Mouse (Mus musculus): ENCODE measurements around the gene Nt5c2.
A peak's percentile ranks its signal among the peaks of the same experiment; 100 is the strongest.

Gene Nt5c2

DNA sequence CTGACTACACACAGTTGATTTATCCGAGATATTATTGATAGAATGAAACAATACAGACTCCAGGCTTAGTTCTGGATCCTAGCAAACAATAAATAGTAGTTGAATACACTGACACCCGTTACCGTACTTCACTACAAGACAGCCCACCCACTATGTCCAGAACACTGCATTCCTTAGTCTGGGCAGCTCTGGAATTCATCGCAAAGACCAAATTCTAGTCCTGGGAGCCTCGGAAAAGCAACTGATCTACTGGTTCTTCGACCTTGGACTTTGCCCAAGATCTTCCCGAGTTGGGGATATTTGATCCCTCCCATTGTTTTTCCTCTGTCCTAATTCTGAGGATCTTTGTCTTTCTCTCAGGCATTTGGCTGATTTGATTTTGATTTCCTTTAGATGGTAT, 52.1 kb downstream of the Nt5c2 start:
- no peak for DNase-seq

DNA sequence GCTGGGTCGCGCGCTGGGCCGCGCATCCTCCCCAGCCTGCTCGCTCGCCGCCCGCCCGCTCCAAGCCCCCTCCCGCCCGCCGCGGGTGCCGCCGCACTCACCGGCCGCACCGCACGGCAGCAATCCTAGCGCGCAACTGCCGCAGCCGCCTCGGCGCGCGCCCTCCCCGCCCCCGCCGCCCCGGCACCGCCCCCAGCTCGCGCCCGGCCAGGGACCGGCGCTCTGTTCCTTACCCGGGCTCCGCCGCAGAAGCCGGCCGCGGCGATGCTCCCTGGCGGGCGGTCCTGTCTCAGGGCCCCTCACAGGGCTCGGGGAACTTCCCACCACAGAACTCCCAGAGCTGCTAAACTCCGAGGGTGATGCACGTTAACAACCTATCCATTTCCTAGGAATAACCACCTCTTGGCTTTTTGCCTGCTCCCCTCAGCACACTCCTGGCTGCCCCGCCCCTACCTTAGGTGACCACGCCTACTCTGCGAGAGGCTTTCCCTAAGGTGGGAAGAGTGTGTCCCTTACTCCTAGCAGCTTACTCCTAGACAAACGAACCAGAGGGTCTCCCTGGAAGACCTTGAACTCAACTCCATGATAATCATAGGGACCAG, 52.7 kb downstream of the Nt5c2 start:
- DNase-seq = peak; percentile 80

DNA sequence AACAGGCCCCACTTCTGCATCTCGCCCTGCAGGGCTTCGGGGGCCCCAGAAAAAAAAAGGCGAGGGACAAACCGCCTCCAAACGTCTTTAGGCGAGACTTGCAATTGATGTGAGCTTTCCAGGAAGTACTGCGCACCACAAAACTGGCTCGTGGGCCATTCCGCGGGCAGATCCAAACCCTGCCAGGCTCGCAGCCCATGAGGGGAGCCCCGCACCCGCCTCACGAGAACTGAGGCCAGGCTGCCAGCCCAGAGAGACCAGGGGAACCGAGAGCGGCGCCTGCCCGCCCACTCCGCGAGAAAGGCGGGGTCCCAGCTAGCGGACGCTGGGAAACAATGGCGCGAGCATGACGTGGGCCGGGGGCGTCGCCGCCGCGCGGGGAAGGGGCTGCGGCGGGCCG, 53.3 kb downstream of the Nt5c2 start:
- DNase-seq = peak; percentile 85

DNA sequence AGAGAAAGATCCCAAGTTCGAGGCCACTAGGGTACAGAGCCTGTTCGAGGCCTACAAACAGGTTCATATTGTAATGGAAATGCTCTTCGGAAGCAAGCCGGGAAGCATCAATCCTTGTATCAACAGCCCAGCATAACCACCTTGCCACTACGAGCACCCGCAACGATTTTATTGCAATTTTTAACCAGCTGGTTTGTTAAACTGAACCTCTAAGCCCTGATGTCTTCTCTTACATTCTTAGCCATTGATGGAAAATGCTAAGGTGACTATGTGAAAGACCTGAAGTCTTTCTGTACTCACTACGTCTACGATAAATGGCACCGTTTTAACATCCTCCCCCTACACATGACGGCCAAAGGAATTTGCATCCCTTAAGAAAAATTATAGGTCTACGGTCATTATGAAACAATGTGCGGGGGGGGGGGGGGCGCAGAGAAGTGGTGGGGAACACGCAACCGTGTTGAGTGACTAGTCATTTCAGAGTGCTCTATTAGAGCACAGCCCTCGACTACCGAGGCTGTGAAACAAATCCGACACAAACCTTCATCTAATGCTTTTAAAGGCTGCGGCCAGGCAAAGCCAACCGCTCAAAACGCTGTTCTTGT, 53.8 kb downstream of the Nt5c2 start:
- DNase-seq = no peak

DNA sequence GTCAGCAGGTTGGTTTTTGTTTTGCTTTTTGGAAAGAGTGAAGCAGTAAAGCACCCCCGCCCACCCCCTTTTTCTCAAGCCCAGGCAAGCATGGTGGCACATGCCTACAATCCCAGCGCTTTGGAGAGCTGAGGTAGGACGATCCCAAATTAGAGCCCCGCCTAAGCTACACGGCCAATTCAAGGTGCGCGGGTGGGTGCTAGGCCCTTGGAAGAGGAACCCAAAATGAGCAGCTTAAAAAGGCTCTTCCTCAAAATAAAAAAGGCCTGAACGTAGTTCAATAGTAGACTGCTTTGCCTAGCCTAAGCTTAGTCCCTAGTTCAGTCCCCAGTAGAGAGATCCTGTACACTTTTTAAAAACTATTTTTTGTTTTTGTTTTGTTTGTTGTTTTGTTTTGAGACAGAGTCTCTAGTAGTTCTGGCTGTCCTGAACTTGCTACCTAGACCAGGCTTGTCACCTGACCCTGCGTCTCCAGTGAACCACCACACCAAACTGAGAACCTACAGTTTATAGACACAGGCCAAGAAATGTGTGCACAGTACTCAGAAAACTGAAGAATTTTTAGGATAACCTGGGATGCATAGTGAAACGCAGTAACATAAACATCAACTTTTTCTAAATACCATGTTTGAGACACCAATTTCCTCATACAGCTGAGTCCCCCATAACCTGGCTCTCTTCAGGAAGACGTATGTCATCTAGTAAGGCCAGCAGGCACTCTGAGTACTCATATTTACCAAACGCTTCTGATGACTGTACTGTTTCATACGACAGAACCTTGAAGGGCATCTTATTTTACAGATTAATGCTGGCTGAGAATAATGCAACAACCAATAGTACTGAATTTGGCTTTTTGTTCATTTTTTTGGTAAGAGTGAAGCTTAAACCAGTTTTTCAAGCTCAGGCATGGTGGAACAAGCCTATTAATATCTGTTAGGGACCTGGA, 54.6 kb downstream of the Nt5c2 start:
- no peak for DNase-seq

DNA sequence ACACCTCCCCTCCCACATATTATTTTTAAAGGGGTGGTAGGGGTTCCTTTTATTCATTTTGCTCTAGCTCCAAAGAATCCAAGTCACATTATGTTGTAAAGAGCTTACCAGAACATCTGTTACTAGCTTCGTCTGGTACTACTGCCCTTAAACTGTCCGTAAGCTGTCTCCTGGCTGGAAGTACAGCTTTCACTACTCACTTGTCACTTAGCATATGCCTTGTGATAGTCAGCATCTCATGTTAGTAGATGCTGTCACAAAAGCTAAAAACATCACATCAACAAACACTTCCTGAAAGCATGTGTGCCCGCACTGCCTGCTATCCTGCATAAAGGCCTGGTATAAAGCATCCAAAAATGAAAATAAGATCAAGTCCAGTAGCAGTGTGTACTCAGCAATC, 55.4 kb downstream of the Nt5c2 start:
- no peak for DNase-seq

DNA sequence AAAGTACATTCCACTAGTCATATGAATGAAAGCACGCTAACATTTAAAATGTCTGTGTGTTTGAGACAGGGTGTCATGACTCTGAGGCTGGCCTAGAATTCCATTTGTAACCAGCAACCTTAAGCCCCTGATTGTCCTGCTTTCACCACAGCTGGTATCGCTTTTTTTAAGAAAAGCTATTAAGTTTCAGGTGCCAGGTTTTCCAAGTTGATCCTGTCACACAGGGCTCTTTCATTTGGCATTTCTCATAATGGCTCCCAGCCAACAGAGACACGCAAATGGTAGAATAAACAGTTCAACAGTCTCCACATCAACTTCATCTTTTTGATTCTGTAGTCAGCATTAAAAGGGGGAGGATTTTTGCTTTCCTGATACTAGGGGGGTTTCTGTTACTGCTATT, 56.4 kb downstream of the Nt5c2 start:
- DNase-seq = no peak

DNA sequence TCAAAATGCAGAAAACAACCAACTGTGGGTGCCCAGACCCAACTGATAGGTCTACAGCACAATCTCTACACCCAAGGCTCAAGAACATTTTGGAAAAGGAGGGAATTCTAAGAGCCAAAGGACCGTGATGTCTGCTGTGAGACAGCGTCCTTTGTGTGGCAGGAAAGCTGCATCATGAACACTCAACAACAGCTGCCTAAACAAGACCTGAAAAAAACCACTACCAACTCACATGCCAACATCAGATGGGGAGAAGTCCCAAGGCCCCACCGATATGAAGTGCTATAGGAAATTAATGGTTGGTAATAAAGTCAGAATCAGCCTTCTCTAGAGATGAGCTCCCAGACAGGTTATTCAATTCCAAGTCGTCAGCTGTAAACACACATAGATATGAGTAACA, 57.0 kb downstream of the Nt5c2 start:
- no peak for DNase-seq

DNA sequence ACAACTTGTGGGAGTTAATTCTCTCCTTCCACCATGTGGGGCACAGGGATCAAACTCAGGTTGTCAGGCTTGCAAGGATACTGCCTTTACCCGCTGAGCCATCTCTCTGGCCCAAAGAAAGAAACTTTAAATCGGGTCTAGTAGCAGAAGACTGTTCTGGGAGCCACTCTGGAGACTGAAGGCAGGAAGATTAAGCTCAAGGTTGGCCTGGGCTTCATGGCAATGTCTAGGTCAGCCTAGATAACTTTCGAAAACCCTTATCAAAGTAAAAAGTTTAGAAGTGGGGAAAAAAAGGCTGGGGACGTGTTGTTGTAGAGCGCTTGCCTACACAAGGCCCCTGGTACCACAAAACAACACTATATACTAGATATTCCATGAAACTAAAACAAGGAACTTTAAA, 58.0 kb downstream of the Nt5c2 start:
- no peak for DNase-seq

DNA sequence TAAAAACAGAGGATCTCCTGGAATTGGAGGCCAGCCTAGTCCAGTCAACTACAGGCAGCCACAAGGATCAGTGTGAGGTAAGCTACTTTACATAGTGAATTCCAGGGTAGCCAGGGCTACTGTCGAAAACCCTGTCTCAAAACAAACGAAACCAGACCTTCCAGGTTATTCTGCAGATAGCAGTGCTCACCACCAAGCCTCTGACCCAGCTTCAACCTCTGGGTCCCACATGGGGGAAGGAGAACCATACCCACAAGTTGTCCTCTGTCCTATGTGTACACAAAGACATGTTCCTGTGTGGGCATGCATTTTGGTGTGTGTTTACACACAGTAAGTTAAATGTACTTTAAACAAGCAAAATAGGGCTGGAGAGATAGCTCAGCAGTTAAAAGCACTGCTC, 58.5 kb downstream of the Nt5c2 start:
- DNase-seq = no peak

DNA sequence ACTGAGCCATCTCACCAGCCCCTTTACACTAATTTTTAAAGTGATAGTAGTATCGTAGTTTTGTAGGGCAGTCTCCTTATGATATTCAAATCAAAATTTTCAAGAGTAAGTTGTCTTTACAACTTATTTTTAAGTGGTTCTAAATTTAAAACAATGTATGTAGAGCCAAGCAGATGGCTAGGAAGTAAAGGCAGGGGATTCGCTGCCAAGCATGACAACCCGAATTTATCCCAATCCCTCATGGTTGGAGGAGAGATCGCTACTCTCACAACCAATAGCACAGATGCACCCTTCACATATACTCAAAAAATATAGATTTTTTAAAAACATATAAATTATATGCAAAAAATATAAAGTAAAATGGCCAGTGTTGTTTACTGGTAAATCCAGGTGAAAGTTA, 59.3 kb downstream of the Nt5c2 start:
- DNase-seq = no peak

DNA sequence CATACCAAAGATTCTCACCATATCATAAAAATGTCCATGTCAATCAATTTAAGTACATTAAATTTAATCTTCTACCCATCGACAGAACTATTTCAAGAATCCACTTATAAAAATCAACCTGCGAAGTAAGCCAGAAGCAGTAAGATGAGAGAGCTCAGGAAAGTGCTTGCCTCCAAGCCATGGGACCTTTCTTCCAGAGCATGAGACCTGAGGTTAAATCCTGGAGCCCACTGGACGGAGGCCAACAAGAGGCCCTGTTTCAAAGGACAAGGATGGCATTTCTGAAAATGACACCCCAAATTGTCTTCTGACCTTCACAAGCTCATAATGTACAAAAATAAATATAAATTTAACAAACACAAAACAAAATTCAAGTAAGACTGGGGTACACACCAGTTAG, 61.4 kb downstream of the Nt5c2 start:
- no peak for DNase-seq

DNA sequence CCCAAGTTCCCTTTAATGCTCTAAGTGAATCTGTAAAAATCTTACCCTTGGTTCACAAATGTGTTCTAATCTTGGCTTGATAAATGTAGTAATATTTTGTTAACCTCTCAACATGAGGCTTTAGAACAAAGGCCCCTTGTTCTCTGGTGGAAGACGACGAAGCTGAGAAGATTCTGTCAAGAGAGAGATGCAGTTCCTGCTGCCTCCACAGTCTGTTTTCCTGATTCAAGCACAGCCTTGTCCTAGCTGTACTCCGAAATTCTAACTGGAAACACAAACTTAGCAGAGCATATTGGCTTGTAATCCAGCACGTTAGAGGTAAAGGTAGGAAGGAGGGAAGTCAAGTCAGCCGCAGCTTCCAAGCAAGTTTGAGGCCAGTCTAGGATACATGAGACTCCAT, 62.0 kb downstream of the Nt5c2 start:
- DNase-seq = no peak

DNA sequence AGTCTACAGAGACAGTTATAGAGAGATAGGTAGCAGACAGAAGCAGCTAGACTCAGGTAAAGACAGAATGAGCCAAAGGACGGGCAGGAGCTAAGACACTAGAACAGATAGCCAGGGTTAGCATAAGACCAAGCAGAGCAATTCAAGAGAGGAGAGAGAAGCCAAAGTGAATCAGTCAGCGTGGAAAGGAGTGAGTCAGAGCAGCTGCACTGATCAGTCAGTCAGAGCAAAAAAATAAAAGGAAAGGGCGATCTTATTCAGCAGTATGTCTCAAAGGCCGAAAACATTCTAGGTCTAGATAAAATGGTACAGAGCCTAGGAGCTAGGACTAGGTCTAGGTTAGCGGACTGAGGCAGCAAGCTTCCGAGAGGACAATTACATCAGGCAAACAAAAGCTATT, 70.6 kb downstream of the Nt5c2 start:
- DNase-seq = no peak

DNA sequence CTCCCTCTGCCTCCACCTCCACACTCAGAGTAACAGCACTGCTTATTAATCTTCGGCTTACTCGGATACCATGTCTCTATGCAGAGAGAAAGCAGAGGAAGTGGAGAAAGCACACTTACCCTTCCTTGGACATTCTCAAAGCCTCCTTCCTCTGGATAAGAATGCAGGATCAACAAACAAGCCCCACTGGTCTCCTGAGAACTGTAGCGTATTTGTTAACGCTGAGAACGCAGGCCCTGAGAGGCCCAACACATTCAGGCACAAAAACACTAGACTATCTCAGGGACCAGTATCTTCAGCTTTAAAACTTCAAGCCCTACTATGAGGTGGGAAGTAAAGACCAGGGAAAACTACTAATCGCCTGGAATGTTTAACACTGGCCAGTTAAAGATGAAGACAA, 77.8 kb downstream of the Nt5c2 start:
- DNase-seq = no peak

DNA sequence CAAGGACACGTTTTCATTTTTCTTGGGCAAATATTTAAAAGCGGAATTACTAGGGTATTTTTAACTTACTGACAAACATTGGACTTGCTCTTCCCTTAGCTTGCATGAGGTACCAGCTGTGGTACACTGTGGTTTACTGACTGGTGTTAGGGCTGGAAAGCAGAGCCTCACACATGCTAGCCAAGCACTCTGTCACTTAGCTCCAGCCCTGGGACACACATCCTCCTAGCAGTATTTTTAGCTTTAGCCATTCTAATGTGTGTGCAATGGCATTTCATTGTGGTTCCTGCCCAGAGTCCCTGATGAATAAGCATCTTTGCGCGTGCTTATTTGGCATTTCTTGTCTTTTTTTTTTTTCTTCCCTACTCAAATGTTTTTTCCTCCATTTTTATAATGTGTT, 80.9 kb downstream of the Nt5c2 start:
- DNase-seq = no peak

DNA sequence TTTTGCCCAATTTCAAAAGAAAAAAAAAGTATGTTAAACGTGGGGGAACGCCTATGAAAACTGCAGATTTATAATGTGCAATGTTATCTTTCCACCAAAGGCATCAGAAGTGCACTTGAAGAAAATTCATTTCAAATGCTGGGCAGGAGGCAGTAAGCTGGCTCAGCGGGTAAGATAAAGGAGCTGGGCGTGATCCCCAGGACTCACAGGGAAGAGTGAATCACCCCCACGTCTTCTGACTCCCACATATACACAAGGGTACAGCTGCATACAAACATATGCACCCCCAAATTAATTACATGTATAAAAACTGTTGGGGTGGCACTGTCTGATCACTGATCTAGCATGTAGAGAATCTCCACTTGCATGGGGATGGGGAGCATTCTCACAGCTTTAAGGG, 82.3 kb downstream of the Nt5c2 start:
- DNase-seq = no peak

DNA sequence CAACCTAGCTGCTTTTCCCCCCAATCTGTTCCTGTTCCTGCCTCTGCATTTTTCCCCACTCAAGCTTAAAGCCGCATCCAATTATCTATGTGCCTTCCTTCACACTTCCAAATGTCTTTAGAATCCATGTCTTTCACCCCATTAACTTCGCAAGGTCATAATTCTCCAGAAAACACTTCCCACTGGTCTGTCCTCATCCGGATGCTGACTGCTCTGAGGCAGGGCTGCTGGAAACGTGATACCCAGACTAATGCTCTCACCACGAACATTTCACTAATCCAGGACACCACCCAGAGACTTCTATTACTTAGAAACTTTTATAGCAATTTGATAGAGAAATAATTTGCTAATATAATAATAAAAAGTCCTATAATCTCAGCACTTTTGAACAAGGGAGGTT, 84.9 kb downstream of the Nt5c2 start:
- DNase-seq = no peak

DNA sequence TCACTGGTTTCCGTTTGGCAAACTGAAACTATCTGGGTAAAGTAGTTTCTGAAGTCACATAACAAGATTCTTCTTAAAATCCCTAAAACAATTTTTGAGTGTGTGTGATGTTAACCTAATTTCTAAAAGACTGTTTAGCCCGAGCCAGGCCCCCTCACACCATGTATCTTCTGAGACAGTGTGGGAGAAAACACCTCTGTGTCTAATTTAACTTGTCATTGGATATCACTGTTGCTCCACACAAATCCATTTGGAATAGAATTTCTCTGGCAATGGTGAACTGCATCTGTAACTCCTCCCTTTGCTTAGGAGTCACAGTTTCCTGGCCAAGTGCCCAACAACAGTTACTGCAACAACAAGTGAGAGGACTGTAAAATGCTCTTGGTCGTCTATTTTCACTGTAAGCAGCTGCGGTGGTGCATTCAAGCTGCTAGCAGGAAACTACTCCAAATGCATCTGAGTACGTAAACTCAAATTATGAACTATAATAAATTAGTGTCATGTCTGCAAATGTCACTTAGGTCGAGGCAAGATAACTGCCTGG, 85.8 kb downstream of the Nt5c2 start:
- peak; percentile 83 for DNase-seq

DNA sequence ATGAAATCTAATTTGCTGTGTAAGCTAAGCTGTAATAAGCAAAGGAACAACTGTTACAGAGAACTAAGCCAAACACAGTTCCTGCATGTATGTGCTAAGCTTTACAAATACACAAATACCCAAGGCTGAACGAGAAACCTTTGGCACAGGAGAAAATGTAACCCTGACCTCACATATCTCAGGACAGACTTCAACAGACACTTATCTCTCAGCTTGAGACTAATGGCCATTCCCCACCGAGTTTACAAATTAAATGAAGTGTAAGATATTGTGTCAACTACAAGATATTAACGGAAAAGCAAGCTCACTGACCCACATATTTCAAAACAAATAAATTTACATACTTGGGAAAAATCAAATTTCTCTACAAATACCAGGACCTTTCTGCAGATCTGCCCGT, 86.8 kb downstream of the Nt5c2 start:
- DNase-seq = no peak

DNA sequence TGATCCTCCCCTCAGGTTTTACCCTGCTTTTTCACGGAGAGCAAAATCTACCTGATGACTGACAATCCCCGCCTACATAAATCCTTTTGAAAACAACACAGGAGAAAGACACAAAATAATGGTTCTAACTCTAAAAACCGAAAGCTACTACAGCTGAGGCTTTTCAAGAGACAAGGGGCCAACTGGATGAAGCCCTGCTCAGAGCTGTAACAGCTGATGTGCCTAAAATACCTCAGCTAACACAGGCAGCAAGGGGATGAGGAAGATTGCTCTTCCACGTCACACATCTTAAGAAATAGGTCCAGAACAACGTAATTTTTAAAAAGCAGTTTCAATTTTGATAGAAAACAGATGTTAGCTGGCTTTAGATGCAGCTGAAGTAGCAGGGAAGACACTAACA, 88.0 kb downstream of the Nt5c2 start:
- peak; percentile 16 for DNase-seq

DNA sequence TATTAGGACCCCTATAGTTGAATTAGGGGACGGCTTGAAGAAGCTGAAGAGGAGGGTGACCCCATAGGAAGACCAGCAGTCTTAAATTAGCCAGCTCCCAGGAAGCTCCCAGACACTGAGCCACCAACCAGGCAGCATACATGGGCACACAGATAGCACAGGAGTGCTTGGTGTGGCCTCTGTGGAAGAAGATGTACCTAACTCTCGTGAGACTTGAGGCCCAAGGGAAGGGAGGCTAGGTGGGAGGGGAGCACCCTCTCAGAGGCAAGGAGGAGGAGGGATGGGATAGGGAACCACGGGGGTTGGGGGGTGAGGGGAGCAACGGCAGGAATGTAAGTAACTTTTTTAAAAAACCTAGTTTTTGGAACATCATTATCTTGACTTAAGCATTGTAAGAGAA, 88.6 kb downstream of the Nt5c2 start:
- no peak for DNase-seq

DNA sequence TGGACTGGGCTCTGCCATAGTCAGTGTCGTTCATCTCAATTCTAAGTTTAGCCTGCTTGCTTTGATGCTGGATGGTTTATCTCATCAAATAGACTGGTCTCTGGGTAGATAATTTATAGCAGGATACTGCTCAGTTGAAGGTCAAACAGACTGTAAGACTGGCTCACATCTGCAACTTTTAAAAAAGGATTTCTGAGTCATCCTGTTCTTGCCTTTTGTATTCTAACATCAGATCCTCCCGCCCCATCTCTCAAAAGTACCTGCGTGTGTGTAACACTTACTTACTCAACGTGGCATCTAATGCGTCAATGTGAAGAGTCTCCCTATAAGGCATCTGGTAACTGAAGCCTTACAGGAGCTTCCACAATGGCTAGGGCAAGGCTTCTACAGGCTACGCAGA, 94.4 kb downstream of the Nt5c2 start:
- no peak for DNase-seq
